Mouse (Mus musculus) midbrain, embryonic 11.5 days (tissue): ENCODE results near the gene Mroh2a. TPM values are rescaled to one million over a fixed set of nuclear protein-coding genes. Genes with fewer than 3 reads are reported as not detected.

Experiments
- ATAC-seq: fragments of 200-750 bp; cut with Nextera tagmentation; 2 replicates; pipeline ENCODE4 v1.8.0; 2017; ENCODE audit warnings: moderate TSS enrichment, moderate library complexity; ENCODE audit not compliant: low FRiP score
- DNase-seq: peaks from one replicate; pipeline ENCODE4 v3.0.0; 2015; ENCODE audit warnings: low spot score; ENCODE audit errors: missing footprints
- H3K27ac ChIP-seq: fragments of 300-500 bp; sonication (generic); 2 replicates; pipeline ENCODE4 v1.5.1; 2014; ENCODE audit warnings: low read depth, low read length
- H3K27me3 ChIP-seq: fragments of 300-500 bp; sonication (generic); 2 replicates; pipeline ENCODE4 v1.6.1; 2014; ENCODE audit warnings: mild to moderate bottlenecking, low read length, moderate library complexity, mixed read lengths; ENCODE audit not compliant: control insufficient read depth, insufficient read depth
- H3K36me3 ChIP-seq: fragments of 300-500 bp; sonication (generic); 2 replicates; pipeline ENCODE4 v1.6.1; 2014; ENCODE audit warnings: mild to moderate bottlenecking, low read length, moderate library complexity, mixed read lengths; ENCODE audit not compliant: control insufficient read depth, insufficient read depth
- H3K4me1 ChIP-seq: fragments of 300-500 bp; sonication (generic); 2 replicates; pipeline ENCODE4 v1.6.1; 2014; ENCODE audit warnings: low read length; ENCODE audit not compliant: control insufficient read depth, insufficient read depth
- H3K4me2 ChIP-seq: fragments of 300-500 bp; sonication (generic); 2 replicates; pipeline ENCODE4 v1.6.1; 2014; ENCODE audit warnings: mild to moderate bottlenecking, moderate library complexity
- H3K4me3 ChIP-seq: fragments of 300-500 bp; sonication (generic); 2 replicates; pipeline ENCODE4 v1.5.1; 2014; ENCODE audit warnings: low read depth, low read length
- H3K9ac ChIP-seq: fragments of 300-500 bp; sonication (generic); 2 replicates; pipeline ENCODE4 v1.6.1; 2014; ENCODE audit warnings: low read length
- H3K9me3 ChIP-seq: fragments of 300-500 bp; sonication (generic); 2 replicates; pipeline ENCODE4 v1.6.1; 2016; ENCODE audit warnings: low read length; ENCODE audit not compliant: control insufficient read depth
- WGBS: fragments of 180-500 bp; shearing (Covaris S2); extraction: QIAGEN DNeasy Blood & Tissue Kit; methylation state at CpG from one replicate; pipeline ENCODE4 v1.1.7; 2014; 5-methylcytosine and 5-hydroxymethylcytosine counted together
- polyA plus RNA-seq: library from polyadenylated mRNA; unstranded; fragments of >200 nt; fragmentation: Nextera tagmentation; extraction: Ambion mirVana; gene quantifications from 2 replicates; pipeline ENCODE4 v1.2.1, GENCODE M21; 2014

Gene Mroh2a
- polyA plus RNA-seq = 1.6 and 1.7 TPM in 2 replicates

DNA sequence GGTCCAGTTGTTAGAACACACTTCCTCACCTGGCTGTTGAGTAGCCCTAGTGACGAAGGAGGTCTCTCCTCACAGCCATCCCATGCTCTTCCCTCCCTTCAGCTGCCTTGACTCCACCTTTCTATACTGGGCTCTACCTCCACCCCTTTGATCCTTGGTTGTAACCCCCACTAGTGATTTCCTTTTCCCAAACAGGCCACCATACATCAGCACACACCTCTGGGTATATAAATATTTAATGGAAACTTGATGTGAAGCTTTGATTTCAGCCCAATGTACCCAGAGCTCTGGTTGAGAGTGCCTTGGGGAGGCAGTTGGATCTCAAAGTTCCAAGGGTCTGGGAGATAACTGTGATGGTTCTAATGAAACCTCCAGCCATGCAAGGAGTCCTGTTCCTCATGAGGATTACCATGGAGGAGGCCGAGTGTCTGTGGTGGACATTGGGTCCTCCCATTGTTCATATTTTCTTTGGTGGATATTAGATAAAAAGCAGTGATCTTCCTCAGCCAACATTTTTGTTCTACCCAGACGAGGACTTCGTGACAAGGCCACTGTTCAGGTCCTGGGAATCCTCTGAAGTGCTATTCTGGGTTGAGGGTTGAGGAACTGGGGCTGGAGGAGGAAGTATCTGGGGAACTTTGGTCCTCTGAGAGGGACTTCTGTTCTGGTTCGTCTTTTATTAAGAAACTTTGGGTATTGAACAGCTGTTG, at the start of gene Mroh2a:
Mroh2a (plus strand) TSS at position 317 of the 710 bp plus-strand sequence.
- no peak within 1 kb of the TSS for H3K9ac ChIP-seq
- no peaks in the 10 kb centered on the region for H3K4me1 ChIP-seq
- peaks cover 69% of the 10 kb centered on the region for H3K9me3 ChIP-seq
- H3K27me3 ChIP-seq = no peaks in the 10 kb centered on the region
- no peak within 1 kb of the TSS for H3K4me2 ChIP-seq
- DNase-seq (no peak), ATAC-seq (no peak)
- no peaks in the 10 kb centered on the region for H3K36me3 ChIP-seq
- H3K4me3 ChIP-seq = no peak within 1 kb of the TSS
- H3K27ac ChIP-seq = no peak within 1 kb of the TSS
- 51% methylated on average over 5 of the region's 5 CpGs for WGBS

DNA sequence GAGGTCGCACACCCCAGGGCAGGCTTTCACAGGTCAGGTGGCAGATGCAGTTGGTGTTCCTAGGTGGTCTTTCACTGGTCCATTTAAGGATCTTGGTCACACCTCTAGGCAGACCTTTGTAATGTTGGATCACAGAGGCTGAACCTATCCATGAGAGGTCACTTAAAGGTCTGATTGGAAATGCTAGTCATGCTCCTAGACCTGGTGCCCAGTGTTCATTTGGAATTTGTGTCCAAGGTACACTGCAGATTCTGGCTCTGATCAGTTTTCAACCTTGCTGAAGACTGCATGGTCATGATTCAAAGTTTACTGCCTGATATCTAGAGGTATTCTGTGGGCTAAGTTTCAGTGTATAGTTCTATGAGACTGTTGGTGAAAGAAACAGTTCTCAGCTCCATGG, 47.1 kb upstream of the Mroh2a start:
- Histone ChIP-seq H3K9ac (no peak overlapping the region), H3K27ac (no peak overlapping the region), H3K36me3 (no peaks in the 10 kb centered on the region), H3K4me2 (no peak overlapping the region), H3K4me1 (no peaks in the 10 kb centered on the region), H3K27me3 (no peaks in the 10 kb centered on the region), H3K9me3 (peaks cover 3% of the 10 kb centered on the region; the same call in 1 of the 2 replicates), H3K4me3 (no peak overlapping the region)
- 86% methylated on average over 1 of the region's 1 CpGs for WGBS
- DNase-seq (no peak), ATAC-seq (no peak)

DNA sequence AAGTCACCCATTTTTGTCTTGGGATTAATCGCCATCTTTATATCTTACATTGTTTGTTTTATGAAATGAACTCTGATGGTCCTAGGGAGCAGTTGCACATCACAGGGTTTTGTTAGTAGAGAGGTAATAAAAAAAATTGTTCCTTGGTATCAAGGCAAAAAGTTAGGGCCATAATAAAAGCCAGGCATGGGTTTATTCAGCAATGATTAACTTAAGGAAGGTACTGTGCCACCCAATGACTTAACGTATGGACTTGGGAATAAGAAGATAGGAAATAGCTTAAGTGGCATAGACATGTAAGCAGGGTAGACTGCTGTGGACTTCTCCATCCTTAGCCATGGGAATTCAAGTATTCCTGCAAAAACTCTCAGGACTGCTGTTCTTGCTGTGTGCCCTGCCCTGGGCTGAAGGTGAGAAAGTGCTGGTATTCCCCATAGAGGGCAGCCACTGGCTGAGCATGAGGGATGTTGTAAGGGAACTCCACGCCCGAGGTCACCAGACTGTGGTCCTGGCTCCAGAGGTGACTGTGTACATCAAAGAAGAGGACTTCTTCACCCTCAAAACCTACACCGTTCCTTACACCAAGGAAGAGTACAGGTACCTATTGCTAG, 40.4 kb upstream of the Mroh2a start:
- Histone ChIP-seq H3K27me3 (no peaks in the 10 kb centered on the region), H3K4me3 (no peak overlapping the region), H3K4me1 (no peaks in the 10 kb centered on the region), H3K9ac (no peak overlapping the region), H3K27ac (no peak overlapping the region), H3K9me3 (no peaks in the 10 kb centered on the region), H3K4me2 (no peak overlapping the region), H3K36me3 (no peaks in the 10 kb centered on the region)
- peak; percentile 74 for DNase-seq
- ATAC-seq = no peak
- 91% methylated on average over 5 of the region's 5 CpGs for WGBS

- ATAC-seq = no peak
- Histone ChIP-seq H3K36me3 (no peaks in the 10 kb centered on the region), H3K4me2 (no peak overlapping the region), H3K27ac (no peak overlapping the region), H3K9ac (no peak overlapping the region), H3K4me1 (no peaks in the 10 kb centered on the region), H3K4me3 (no peak overlapping the region), H3K27me3 (no peaks in the 10 kb centered on the region), H3K9me3 (no peaks in the 10 kb centered on the region)
- DNase-seq = peak; percentile 47
- WGBS = 68% methylated on average over 3 of the region's 3 CpGs
Measured at GRCm38 (mm10) chr1:88192136-88192535, 34.6 kb upstream of the Mroh2a start.

DNA sequence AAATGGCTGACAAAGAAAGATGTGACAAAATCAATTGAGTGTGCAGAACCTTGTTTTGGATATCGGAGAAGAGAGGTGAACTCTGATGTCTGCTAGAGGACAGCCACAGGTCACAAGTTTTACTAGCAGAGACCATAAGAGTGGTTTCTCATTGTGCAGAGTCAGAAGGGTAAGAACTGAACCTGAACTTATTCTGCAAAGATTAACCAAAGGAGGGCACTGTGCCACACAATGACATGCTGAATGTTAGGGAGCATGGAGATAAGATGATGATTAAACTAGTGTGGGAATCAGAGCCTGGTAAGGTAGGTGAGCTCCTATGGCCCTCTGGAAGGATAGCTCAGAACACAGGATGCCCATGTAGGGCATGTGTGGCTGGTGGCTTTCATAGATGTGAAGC, 31.1 kb upstream of the Mroh2a start:
- Histone ChIP-seq H3K36me3 (no peaks in the 10 kb centered on the region), H3K9ac (no peak overlapping the region), H3K27ac (no peak overlapping the region), H3K4me2 (no peak overlapping the region), H3K4me1 (no peaks in the 10 kb centered on the region), H3K9me3 (no peaks in the 10 kb centered on the region), H3K4me3 (no peak overlapping the region), H3K27me3 (no peaks in the 10 kb centered on the region)
- DNase-seq (no peak), ATAC-seq (no peak)
- WGBS = 97% methylated on average over 1 of the region's 1 CpGs

- WGBS = 81% methylated on average over 3 of the region's 3 CpGs
- no peak for ATAC-seq
Measured at GRCm38 (mm10) chr1:88197443-88197842, 29.3 kb upstream of the Mroh2a start.

DNA sequence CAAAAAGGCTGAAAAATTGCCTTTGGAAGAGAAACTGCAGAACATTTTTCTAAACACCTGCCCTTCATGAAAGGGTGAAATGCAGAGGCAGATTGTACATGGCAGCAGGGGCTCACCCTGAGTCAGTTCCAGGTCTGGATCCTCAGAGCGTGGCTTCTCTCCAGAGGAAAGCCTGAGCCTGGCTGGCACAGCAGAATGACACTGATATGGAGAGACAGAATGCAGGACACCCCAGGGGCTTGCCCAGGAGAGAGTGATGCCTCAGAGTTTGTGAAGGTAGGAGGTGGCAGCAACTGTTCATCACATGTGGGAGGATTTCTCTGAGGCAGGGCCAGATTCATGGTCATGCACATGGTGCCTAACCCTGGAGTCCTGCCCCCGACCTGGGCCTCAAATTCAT, 26.8 kb upstream of the Mroh2a start:
- Histone ChIP-seq H3K9me3 (no peaks in the 10 kb centered on the region), H3K4me1 (no peaks in the 10 kb centered on the region), H3K27ac (no peak overlapping the region), H3K27me3 (no peaks in the 10 kb centered on the region; the same call in 1 of the 2 replicates), H3K9ac (no peak overlapping the region), H3K4me3 (no peak overlapping the region), H3K4me2 (no peak overlapping the region), H3K36me3 (no peaks in the 10 kb centered on the region)
- DNase-seq (no peak), ATAC-seq (no peak)
- 73% methylated on average over 2 of the region's 2 CpGs for WGBS

More at GRCm38 (mm10) chr1:88197443-88197842, 29.3 kb upstream of the Mroh2a start:
- H3K36me3 ChIP-seq = no peaks in the 10 kb centered on the region
- no peak overlapping the region for H3K4me2 ChIP-seq
- DNase-seq = no peak
- H3K27me3 ChIP-seq = no peaks in the 10 kb centered on the region
- H3K9ac ChIP-seq = no peak overlapping the region
- H3K9me3 ChIP-seq = no peaks in the 10 kb centered on the region
- no peak overlapping the region for H3K27ac ChIP-seq
- no peaks in the 10 kb centered on the region for H3K4me1 ChIP-seq
- H3K4me3 ChIP-seq = no peak overlapping the region

DNA sequence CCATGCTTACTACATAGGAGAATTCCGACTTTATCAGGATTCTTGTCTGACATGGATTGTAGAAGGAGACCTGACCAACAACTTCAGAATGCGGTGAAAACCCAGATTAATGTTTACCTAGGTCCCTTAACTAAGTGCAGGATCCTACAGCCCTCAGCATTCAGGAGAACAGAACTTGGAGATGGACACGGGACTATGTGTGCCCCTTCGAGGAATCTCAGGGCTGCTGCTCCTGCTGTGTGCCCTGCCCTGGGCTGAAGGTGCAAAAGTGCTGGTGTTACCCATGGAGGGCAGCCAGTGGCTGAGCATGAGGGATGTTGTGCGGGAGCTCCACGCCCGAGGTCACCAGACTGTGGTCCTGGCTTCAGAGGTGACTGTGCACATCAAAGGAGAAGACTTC, 26.3 kb upstream of the Mroh2a start, which contains the start of gene Ugt1a2:
Ugt1a2 (plus strand) TSS at position 146 of the 400 bp plus-strand sequence.
- Histone ChIP-seq H3K9me3 (no peaks in the 10 kb centered on the region), H3K27ac (no peak within 1 kb of the TSS), H3K9ac (no peak within 1 kb of the TSS), H3K4me2 (no peak within 1 kb of the TSS), H3K27me3 (no peaks in the 10 kb centered on the region; the same call in 1 of the 2 replicates), H3K4me1 (no peaks in the 10 kb centered on the region), H3K4me3 (no peak within 1 kb of the TSS), H3K36me3 (no peaks in the 10 kb centered on the region)
- DNase-seq (no peak), ATAC-seq (no peak)
- WGBS = 91% methylated on average over 7 of the region's 7 CpGs

GRCm38 (mm10) chr1:88205294-88205922, 21.4 kb upstream of the Mroh2a start, which contains the start of gene Dnajb3:
Gene Dnajb3, minus strand, starts transcription at chr1:88205782.
- Histone ChIP-seq H3K4me3 (peak within 1 kb of the TSS; percentile 41), H3K9ac (peak within 1 kb of the TSS; percentile 71), H3K4me1 (no peaks in the 10 kb centered on the region), H3K9me3 (no peaks in the 10 kb centered on the region; the same call in 1 of the 2 replicates), H3K27me3 (no peaks in the 10 kb centered on the region; the same call in 1 of the 2 replicates), H3K36me3 (no peaks in the 10 kb centered on the region), H3K27ac (no peak within 1 kb of the TSS), H3K4me2 (peak within 1 kb of the TSS; percentile 61)
- 6% methylated on average over 62 of the region's 62 CpGs for WGBS
- DNase-seq (peak; percentile 98), ATAC-seq (peak; percentile 100)
